Mouse (Mus musculus) small intestine, adult 2 months (tissue): ENCODE results near the gene Cyp2d11. TPM values are rescaled to one million over a fixed set of nuclear protein-coding genes. Genes with fewer than 3 reads are reported as not detected.

Experiments
- H3K27ac ChIP-seq: fragments of 200-500 bp; 2 replicates; pipeline ENCODE4 v1.5.1; 2012; ENCODE audit warnings: low read depth, low read length, control low read depth, inconsistent platforms; ENCODE audit not compliant: insufficient read depth
- H3K27me3 ChIP-seq: fragments of 200-500 bp; 2 replicates; pipeline ENCODE4 v1.6.1; 2012; ENCODE audit warnings: mild to moderate bottlenecking, moderate library complexity, low read length, inconsistent platforms; ENCODE audit not compliant: control insufficient read depth, insufficient read depth
- H3K36me3 ChIP-seq: fragments of 200-500 bp; 2 replicates; pipeline ENCODE4 v1.6.1; 2012; ENCODE audit warnings: mild to moderate bottlenecking, low read length, control low read depth, inconsistent platforms; ENCODE audit not compliant: control insufficient read depth, insufficient read depth
- H3K4me1 ChIP-seq: fragments of 200-500 bp; 2 replicates; pipeline ENCODE4 v1.6.1; 2012; ENCODE audit warnings: low read length, inconsistent platforms, mixed read lengths; ENCODE audit not compliant: control insufficient read depth, insufficient read depth, insufficient read length
- H3K4me3 ChIP-seq: fragments of 200-500 bp; 2 replicates; pipeline ENCODE4 v1.5.1; 2012; ENCODE audit warnings: low read depth, mild to moderate bottlenecking, control low read depth, inconsistent platforms, low read length, moderate library complexity
- CTCF ChIP-seq: fragments of 200-500 bp; IDR thresholded peaks from 2 replicates; pipeline ENCODE4 v1.5.1; 2012; ENCODE audit warnings: low read depth, mild to moderate bottlenecking, control low read depth, inconsistent platforms, low read length, moderate library complexity, mixed read lengths; ENCODE audit not compliant: insufficient replicate concordance, insufficient read length; ENCODE audit errors: extremely low read depth
- POLR2A ChIP-seq: fragments of 200-500 bp; IDR thresholded peaks from 2 replicates; pipeline ENCODE4 v1.6.1; 2012; ENCODE audit warnings: low read depth, mild to moderate bottlenecking, control low read depth, inconsistent platforms, low read length, moderate library complexity
- WGBS: fragments of 180-500 bp; shearing (Covaris S2); methylation state at CpG from one replicate; pipeline ENCODE4 v1.1.7; 2018; 5-methylcytosine and 5-hydroxymethylcytosine counted together
- polyA plus RNA-seq: library from polyadenylated mRNA; depleted of rRNA; stranded (reverse); fragments of >200 nt; gene quantifications from 2 replicates; pipeline ENCODE4 v1.2.3, GENCODE M21; 2012

Cyp2d11 gene
- polyA plus RNA-seq, 1 experiment: not detected

DNA sequence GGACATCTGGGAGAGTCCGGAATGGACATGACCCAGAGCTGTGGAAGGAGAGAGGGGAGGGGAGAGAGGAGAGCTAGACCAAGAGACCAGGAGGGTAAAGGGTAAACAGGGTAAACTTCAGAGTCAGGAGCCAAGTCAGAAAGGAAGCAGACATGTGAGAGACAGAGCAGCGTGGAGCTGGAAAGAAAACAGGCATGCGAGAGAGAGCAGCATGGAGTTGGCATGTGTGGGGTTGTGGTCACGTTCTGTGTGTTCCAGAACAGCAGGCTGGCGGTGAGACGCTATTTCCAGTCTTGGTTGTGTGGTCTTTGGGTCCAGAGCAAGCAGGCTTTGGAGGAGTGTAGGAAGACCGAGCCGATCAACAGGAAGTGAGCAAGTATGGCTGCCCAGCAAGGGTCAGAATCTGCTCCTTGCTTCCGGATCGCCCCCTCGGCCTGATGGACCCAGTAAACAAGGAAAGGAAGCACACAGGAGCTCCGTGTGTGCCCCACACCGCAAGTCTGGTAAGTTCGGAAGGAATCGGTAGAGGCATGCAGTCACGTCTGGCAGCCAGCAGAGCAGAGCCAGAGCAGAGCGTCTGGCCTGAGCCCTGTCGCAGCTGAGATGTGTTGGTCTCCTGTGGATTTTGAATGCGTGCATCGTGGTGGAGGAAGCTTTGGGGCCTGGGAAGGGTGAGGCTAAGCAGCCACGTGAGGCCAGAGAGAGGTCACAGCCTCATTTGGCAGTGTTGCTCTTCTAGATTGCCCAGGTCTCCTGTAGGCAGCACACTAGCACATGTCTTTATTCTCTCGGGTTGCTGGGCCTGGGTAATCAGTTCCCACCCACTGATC, 35.2 kb downstream of the Cyp2d11 start:
- Histone ChIP-seq H3K36me3 (no peaks in the 10 kb centered on the region), H3K27ac (0 out of 2 replicates have a peak overlapping the region, but pooled peaks have one; percentile 18), H3K27me3 (no peaks in the 10 kb centered on the region), H3K4me3 (peak overlapping the region; percentile 22), H3K4me1 (peaks cover 13% of the 10 kb centered on the region; the same call in 1 of the 2 replicates)
- 74% methylated on average over 22 of the region's 22 CpGs for WGBS
- TF ChIP-seq CTCF (no peak), POLR2A (no peak)

DNA sequence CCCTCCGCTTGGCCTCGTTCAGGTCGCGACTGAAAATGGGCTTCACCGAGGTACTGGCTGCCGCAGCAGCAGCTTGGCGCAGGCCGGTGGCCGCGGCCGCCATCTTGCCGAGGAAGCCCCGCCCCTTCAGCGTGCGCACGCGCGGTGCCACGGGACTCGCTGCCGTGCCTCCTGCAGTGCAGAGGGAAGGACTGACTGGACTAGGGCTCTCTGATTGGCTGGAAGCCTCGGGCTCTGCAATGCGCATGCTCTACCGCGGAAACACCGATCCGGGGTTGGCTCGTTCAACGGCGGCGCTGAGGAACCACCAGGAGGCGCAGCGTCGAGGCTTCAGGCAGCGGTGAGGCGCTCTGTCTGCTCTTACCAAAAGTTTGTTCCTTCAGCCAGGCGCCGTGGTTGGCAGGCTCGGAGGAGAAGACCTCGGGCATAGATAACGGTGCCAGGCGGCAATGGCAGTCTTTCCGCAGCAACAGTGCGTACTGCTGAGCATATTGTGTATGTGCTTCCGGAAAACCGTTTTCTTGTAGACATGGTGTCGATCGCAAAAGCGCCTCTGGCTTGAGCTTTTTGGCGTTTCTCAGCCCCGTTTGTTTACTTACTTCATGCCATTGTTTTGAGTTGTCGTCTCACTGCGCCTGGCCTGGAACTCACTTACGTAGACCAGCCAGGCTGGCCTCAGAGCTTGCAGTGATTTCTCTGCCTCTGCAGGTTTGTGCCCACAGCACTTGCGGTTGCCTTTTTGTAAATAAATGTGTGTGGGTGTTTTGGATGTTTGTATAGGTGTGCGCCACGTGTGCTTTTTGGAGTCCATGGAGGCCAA, 39.5 kb downstream of the Cyp2d11 start, which contains the start of gene Ndufa6:
Ndufa6 (minus strand) TSS at position 197 of the 820 bp plus-strand sequence.
- Histone ChIP-seq H3K27ac (peak within 1 kb of the TSS; percentile 83), H3K36me3 (peaks cover 17% of the 10 kb centered on the region), H3K27me3 (no peaks in the 10 kb centered on the region), H3K4me3 (peak within 1 kb of the TSS; percentile 74), H3K4me1 (peaks cover 15% of the 10 kb centered on the region; the same call in 1 of the 2 replicates)
- TF ChIP-seq POLR2A: peak; percentile 91
- peak; percentile 95 for TF ChIP-seq CTCF
- 1% methylated on average over 57 of the region's 57 CpGs for WGBS

GRCm38 (mm10) chr15:82353745-82354113, 40.1 kb downstream of the Cyp2d11 start:
- Histone ChIP-seq H3K27ac (peak overlapping the region; percentile 68), H3K27me3 (no peaks in the 10 kb centered on the region), H3K4me3 (peak overlapping the region; percentile 74), H3K4me1 (peaks cover 14% of the 10 kb centered on the region), H3K36me3 (peaks cover 22% of the 10 kb centered on the region)
- WGBS: under 1% methylated on average over 23 of the region's 23 CpGs
- TF ChIP-seq CTCF: no peak
- no peak for TF ChIP-seq POLR2A

DNA sequence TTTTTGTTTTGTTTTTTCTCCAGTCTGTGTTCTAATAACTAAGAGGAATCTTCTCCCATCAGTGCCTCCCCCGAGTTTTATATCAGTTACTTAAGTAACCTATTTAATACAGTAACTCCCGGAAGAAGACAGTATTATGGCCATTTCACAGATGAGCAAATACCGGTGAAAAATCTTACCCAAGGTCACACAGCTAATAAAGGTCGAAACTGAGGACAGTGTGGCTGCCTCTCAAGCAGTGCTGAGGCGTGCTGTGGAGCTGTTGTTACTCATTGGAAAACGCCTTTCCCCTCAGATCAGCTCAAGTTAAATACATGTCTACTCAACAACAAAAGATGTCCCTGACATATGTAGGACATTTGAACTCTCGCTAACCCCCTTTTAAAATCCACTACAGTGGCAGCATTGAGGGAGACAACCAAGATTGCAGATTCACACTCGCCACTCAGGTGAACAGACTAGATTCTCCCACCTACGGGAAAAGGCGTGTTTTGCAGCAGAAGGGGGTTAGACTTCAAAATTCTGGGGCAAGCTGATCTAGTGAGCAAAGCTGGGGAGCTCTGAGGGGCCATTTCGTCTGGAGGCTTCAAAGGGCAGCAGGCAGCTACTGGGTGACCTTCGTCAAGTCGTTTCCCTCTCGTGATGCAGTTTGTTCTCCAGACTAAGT, 40.6 kb downstream of the Cyp2d11 start:
- Histone ChIP-seq H3K27me3 (no peaks in the 10 kb centered on the region), H3K4me3 (peak overlapping the region; percentile 74), H3K27ac (peak overlapping the region; percentile 68), H3K36me3 (peaks cover 27% of the 10 kb centered on the region), H3K4me1 (peaks cover 19% of the 10 kb centered on the region)
- TF ChIP-seq POLR2A (0 out of 2 replicates have a peak, but pooled peaks have one; percentile 15), CTCF (no peak)
- 5% methylated on average over 14 of the region's 14 CpGs for WGBS

- WGBS: 25% methylated on average over 3 of the region's 3 CpGs
- peak overlapping the region; percentile 77 for H3K27ac ChIP-seq
- H3K4me3 ChIP-seq: no peak overlapping the region
- peaks cover 28% of the 10 kb centered on the region for H3K4me1 ChIP-seq
- peaks cover 32% of the 10 kb centered on the region for H3K36me3 ChIP-seq
- TF ChIP-seq CTCF (no peak), POLR2A (peak; percentile 33; the same call in 1 of the 2 replicates)
- H3K27me3 ChIP-seq: no peaks in the 10 kb centered on the region
Observed at GRCm38 (mm10) chr15:82351480-82351879, 42.3 kb downstream of the Cyp2d11 start.

DNA sequence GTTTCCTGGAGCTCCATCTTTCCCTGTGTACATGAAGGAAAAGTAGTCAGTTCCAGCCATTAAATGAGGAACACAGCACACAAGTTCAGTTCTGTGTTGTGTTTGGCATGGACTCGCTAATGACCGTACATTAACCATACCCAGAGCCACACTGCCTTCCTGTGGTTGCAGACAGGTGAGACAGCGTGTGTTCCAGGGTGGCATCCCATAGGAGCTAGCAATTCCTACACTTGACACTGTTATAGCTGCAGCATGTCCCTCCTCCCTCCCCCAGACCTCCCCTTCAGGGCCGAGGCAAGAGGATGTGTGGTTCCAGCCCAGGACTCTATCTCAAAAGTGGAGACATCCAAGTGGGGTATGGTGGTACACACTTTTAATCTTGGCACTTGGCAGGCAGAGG, 43.5 kb downstream of the Cyp2d11 start:
- Histone ChIP-seq H3K4me1 (peaks cover 29% of the 10 kb centered on the region), H3K27ac (peak overlapping the region; percentile 77), H3K4me3 (no peak overlapping the region), H3K27me3 (no peaks in the 10 kb centered on the region), H3K36me3 (peaks cover 32% of the 10 kb centered on the region)
- 51% methylated on average over 4 of the region's 4 CpGs for WGBS
- TF ChIP-seq CTCF (no peak), POLR2A (no peak)
